ENCODE assay signal across 15 mouse cellular contexts in genomic region chr8:111894955-111895354, GRCm38 (mm10). TPM values are rescaled to one million over a fixed set of nuclear protein-coding genes. Genes with fewer than 3 reads are reported as not detected.
DNase-seq lines count a peak whose midpoint lies in the region; ATAC-seq and TF ChIP-seq lines count a peak whose summit lies in the region.
"Had no signal": no experiment of that assay in that cellular context is flagged by ENCODE, and none has a peak within 500 bp of the region (broad histone marks: within the 10 kb centered on the region; RNA-seq: fewer than 3 reads in every experiment).

No protein-coding gene starts in this region.

- TF ChIP-seq CTCF in kidney, postnatal 0 days (IDR thresholded peaks at IDR 0.05; ENCODE audit: low read depth) = peak; percentile 38; the same call in 1 of the 2 replicates
- no peak for TF ChIP-seq CTCF in thymus, adult 2 months (IDR thresholded peaks at IDR 0.05; ENCODE audit: borderline replicate concordance, control insufficient read depth, extremely low read depth, insufficient read depth, low read length, poor library complexity)
- 0 out of 2 replicates have a peak, but pooled peaks have one; percentile 11 for TF ChIP-seq CTCF in bone marrow macrophage, adult 2 months (IDR thresholded peaks at IDR 0.05; ENCODE audit: low read depth, low read length)

- no peak overlapping the region for H3K9ac ChIP-seq in kidney, postnatal 0 days (ENCODE audit: low read depth, low read length)
- H3K9ac ChIP-seq: liver, embryonic 15.5 days had no signal

- no peak overlapping the region for H3K27ac ChIP-seq in kidney, postnatal 0 days
- no peak overlapping the region for H3K27ac ChIP-seq in thymus, adult 2 months (ENCODE audit: control insufficient read depth, insufficient read depth, low read length)
- H3K27ac ChIP-seq in bone marrow macrophage, adult 2 months (ENCODE audit: insufficient read depth, low read depth, low read length) = no peak overlapping the region
- H3K27ac ChIP-seq: liver, embryonic 15.5 days had no signal

- no peaks in the 10 kb centered on the region for H3K36me3 ChIP-seq in kidney, postnatal 0 days (ENCODE audit: insufficient read depth, low read length)
- H3K36me3 ChIP-seq in thymus, adult 2 months (ENCODE audit: control insufficient read depth, insufficient read depth, low read length) = no peaks in the 10 kb centered on the region
- H3K36me3 ChIP-seq: liver, embryonic 15.5 days had no signal

- no peaks in the 10 kb centered on the region for H3K9me3 ChIP-seq in kidney, postnatal 0 days (replicated peaks; ENCODE audit: low read length)
- H3K9me3 ChIP-seq: liver, embryonic 15.5 days had no signal

- H3K27me3 ChIP-seq in kidney, postnatal 0 days (ENCODE audit: insufficient read depth, low read length) = peaks cover 14% of the 10 kb centered on the region
- no peaks in the 10 kb centered on the region; the same call in 1 of the 2 replicates for H3K27me3 ChIP-seq in thymus, adult 2 months (ENCODE audit: control insufficient read depth, insufficient read depth, low read length)

- no peak for TF ChIP-seq POLR2A in thymus, adult 2 months (IDR thresholded peaks at IDR 0.05; ENCODE audit: control insufficient read depth, extremely low read depth, insufficient read depth, low read length, poor library complexity)
- TF ChIP-seq POLR2A in bone marrow macrophage, adult 2 months (IDR thresholded peaks at IDR 0.05; ENCODE audit: borderline replicate concordance, low read depth, low read length) = no peak

- peaks cover 5% of the 10 kb centered on the region; the same call in 1 of the 2 replicates for H3K4me1 ChIP-seq in kidney, postnatal 0 days (replicated peaks; ENCODE audit: insufficient read depth, low read length)
- H3K4me1 ChIP-seq in thymus, adult 2 months (replicated peaks; ENCODE audit: control insufficient read depth, insufficient read depth, low read length) = no peaks in the 10 kb centered on the region
- H3K4me1 ChIP-seq in bone marrow macrophage, adult 2 months (ENCODE audit: control insufficient read depth, insufficient read depth, low read length) = peaks cover 2% of the 10 kb centered on the region

- no peak for DNase-seq in kidney, postnatal 0 days (ENCODE audit: low spot score)
- DNase-seq in kidney, postnatal 36 days = no peak
- peak; percentile 28 for DNase-seq in thymus, postnatal 4 days
- DNase-seq in thymus, adult 2 months = no peak
- DNase-seq in ovary, postnatal 36 days (ENCODE audit: low spot score) = no peak
- no peak for DNase-seq in urinary bladder, postnatal 14 days (ENCODE audit: low spot score)
- DNase-seq in adrenal gland, adult 2 months = no peak
- DNase-seq: cerebellum, adult 11 months; heart, adult 11 months; heart, postnatal 4 days; kidney, adult 11 months had no signal

- H3K4me2 ChIP-seq in kidney, postnatal 0 days (ENCODE audit: low read length) = no peak overlapping the region
- H3K4me2 ChIP-seq: liver, embryonic 15.5 days had no signal

- no peak overlapping the region for H3K4me3 ChIP-seq in kidney, postnatal 0 days (replicated peaks; ENCODE audit: low read depth, low read length)
- no peak overlapping the region for H3K4me3 ChIP-seq in thymus, adult 2 months (ENCODE audit: control insufficient read depth, insufficient read depth, low read length)
- H3K4me3 ChIP-seq in bone marrow macrophage, adult 2 months (ENCODE audit: insufficient read depth, low read length) = no peak overlapping the region
- H3K4me3 ChIP-seq: liver, embryonic 15.5 days; myocyte had no signal

- WGBS in kidney, postnatal 0 days = 90% methylated on average over 7 of the region's 7 CpGs
- 91% methylated on average over 7 of the region's 7 CpGs for WGBS in thymus, adult 2 months

- ATAC-seq in kidney, postnatal 0 days (replicated peaks; ENCODE audit: low FRiP score, low read depth) = no peak

RNA-seq across cellular contexts. Expression of gene Chst5, which starts 15.3 kb away (rescaled TPM):
- 0.51 and 0.58 TPM in 2 replicates for polyA plus RNA-seq in kidney, postnatal 0 days (2015; fragmentation: Nextera tagmentation; extraction: Ambion mirVana)
- 0.75 and 0.83 TPM in 2 replicates for polyA plus RNA-seq in thymus, adult 2 months (2012; rRNA removed)
- not detected in 2 replicates for polyA plus RNA-seq in bone marrow macrophage, adult 2 months (2012; ENCODE audit: insufficient read depth, insufficient read length, missing spikeins)
- not detected for total RNA-seq in adrenal gland, adult 2 months (2021)
- not detected in 2 replicates for polyA plus RNA-seq in adrenal gland, adult 2 months (2012; rRNA removed)
- total RNA-seq: adrenal gland, adult 18-20 months; heart, postnatal 4 days had no signal

RNA-seq across cellular contexts. Expression of gene Tmem170, which starts 18.4 kb away (rescaled TPM):
- 15.1 and 15.8 TPM in 2 replicates for polyA plus RNA-seq in kidney, postnatal 0 days (2015; fragmentation: Nextera tagmentation; extraction: Ambion mirVana)
- 3.1 and 3.7 TPM in 2 replicates for polyA plus RNA-seq in thymus, adult 2 months (2012; rRNA removed)
- 2.6 and 3.3 TPM in 2 replicates for polyA plus RNA-seq in bone marrow macrophage, adult 2 months (2012; ENCODE audit: insufficient read depth, insufficient read length, missing spikeins)
- 1 to 10 TPM; 5.0 to 6.8 TPM for total RNA-seq in adrenal gland, adult 2 months (2021)
- 1.3 and 1.5 TPM in 2 replicates for polyA plus RNA-seq in adrenal gland, adult 2 months (2012; rRNA removed)

RNA-seq across cellular contexts. Expression of gene Tmem231, which starts 38.7 kb away (rescaled TPM):
- polyA plus RNA-seq in kidney, postnatal 0 days (2015; fragmentation: Nextera tagmentation; extraction: Ambion mirVana) = 17.3 and 17.7 TPM in 2 replicates
- 2.4 and 2.8 TPM in 2 replicates for polyA plus RNA-seq in thymus, adult 2 months (2012; rRNA removed)
- 0.92 and 1.9 TPM in 2 replicates for polyA plus RNA-seq in bone marrow macrophage, adult 2 months (2012; ENCODE audit: insufficient read depth, insufficient read length, missing spikeins)
- total RNA-seq in adrenal gland, adult 2 months (2021) = 10 to 100 TPM in 1 of 2 experiments, 1 to 10 TPM in 1; 6.0 to 10.2 TPM
- 9.4 and 9.9 TPM in 2 replicates for polyA plus RNA-seq in adrenal gland, adult 2 months (2012; rRNA removed)

RNA-seq across cellular contexts. Expression of gene Cfdp1, which starts 40.9 kb away (rescaled TPM):
- 180 and 183 TPM in 2 replicates for polyA plus RNA-seq in kidney, postnatal 0 days (2015; fragmentation: Nextera tagmentation; extraction: Ambion mirVana)
- polyA plus RNA-seq in thymus, adult 2 months (2012; rRNA removed) = 5.5 and 5.8 TPM in 2 replicates
- polyA plus RNA-seq in bone marrow macrophage, adult 2 months (2012; ENCODE audit: insufficient read depth, insufficient read length, missing spikeins) = 88.3 and 89.6 TPM in 2 replicates
- 10 to 100 TPM; 71.7 to 78.9 TPM for total RNA-seq in adrenal gland, adult 2 months (2021)
- 0.90 and 0.94 TPM in 2 replicates for polyA plus RNA-seq in adrenal gland, adult 2 months (2012; rRNA removed)

RNA-seq across cellular contexts. Expression of gene Gabarapl2, which starts 45.5 kb away (rescaled TPM):
- 264 and 266 TPM in 2 replicates for polyA plus RNA-seq in kidney, postnatal 0 days (2015; fragmentation: Nextera tagmentation; extraction: Ambion mirVana)
- 34.1 and 45.3 TPM in 2 replicates for polyA plus RNA-seq in thymus, adult 2 months (2012; rRNA removed)
- polyA plus RNA-seq in bone marrow macrophage, adult 2 months (2012; ENCODE audit: insufficient read depth, insufficient read length, missing spikeins) = 89.6 and 94.9 TPM in 2 replicates
- 100 to 1,000 TPM; 124 to 166 TPM for total RNA-seq in adrenal gland, adult 2 months (2021)
- 15.0 and 15.4 TPM in 2 replicates for polyA plus RNA-seq in adrenal gland, adult 2 months (2012; rRNA removed)
